Mouse (Mus musculus) testis, adult 2 months (tissue): ENCODE results near the gene Ltb.

Experiments used
- CTCF ChIP-seq: fragments of 200-500 bp; IDR thresholded peaks from 2 replicates; pipeline ENCODE4 v1.5.1; 2012; ENCODE audit warnings: low read depth, mild to moderate bottlenecking, inconsistent platforms, low read length, moderate library complexity; ENCODE audit not compliant: control insufficient read depth, insufficient read depth, insufficient replicate concordance
- POLR2A ChIP-seq: fragments of 200-500 bp; IDR thresholded peaks from 2 replicates; pipeline ENCODE4 v1.6.1; 2012; ENCODE audit warnings: low read depth, mild to moderate bottlenecking, inconsistent platforms, low read length, moderate library complexity; ENCODE audit not compliant: control insufficient read depth

DNA sequence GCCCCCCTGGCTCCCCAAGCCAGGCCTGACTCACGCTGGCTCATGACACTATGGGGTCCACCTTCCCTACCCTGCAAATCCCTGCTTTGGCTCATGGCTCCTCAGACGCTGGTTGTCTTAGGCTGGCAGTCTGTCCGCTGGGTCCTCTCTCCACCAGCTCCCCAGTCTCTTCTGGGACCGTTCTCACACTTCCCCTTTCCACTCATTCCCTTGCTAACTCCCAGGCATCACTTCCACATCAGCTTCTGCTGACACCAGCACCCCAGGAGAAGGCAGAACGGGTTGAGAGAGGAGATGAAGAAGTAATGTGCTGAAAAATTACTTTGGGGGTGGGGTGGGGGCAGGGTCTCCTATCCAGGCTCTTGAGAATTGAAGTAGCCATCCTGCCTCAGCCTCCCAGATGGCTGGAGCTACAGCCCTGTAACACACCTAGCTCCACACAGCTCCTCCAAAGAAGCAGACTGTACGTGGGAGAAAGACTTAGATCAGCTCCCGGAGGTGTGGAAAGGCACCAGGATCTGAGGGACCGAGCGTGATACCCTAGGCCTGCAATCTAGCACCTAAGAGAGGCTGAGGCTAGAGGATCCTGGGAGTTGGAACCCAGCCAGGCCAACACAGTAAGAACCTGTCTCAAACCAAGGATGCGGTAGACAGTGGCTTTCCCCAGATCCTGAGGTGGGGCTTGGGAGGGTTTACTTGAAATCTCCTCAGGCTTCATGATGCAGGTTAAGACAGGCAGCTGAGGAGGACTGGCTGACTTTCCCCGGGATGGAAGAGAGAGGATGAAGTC, 21.6 kb upstream of the Ltb start:
- no peak for TF ChIP-seq POLR2A
- no peak for TF ChIP-seq CTCF
